Mouse (Mus musculus): ENCODE results near the gene Psap. TPM values are rescaled to one million over a fixed set of nuclear protein-coding genes. Genes with fewer than 3 reads are reported as not detected.

Gene Psap
- total and polyA plus RNA-seq, 3 experiments, result 35.8 to 103 (median 74.8) TPM

DNA sequence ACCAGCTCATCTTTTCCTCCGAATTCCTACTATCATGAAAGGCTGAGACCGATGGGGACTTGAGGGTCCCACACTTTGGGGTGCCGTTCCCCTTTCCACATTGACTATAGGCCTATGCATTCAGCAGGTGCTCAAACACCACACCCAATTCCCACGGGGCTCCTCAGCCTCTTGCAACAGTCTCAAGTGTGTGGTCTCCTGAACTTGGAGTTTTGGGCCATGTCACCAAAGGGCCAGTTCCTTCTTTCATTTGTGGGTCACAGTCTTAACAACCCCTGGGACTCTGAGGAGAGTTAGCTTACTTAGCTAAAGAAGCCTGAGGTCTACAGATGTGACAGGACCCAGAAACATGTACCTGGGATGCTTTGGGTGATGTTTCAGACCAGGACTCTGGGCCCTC lies 38.7 kb downstream of the Psap start:
- DNase-seq (ENCODE audit: low spot score) (no peak), ATAC-seq (ENCODE audit: extremely low read depth, insufficient number of reproducible peaks, low FRiP score, poor library complexity, severe bottlenecking) (no peak)
- H3K4me3 ChIP-seq (ENCODE audit: low read depth, low read length), result no peak overlapping the region
- no peaks in the 10 kb centered on the region for H3K36me3 ChIP-seq (replicated peaks)
- no peaks in the 10 kb centered on the region for H3K27me3 ChIP-seq (ENCODE audit: insufficient read depth, low read length)
- TF ChIP-seq TAL1 (conservative IDR thresholded peaks at IDR 0.05; ENCODE audit: low read depth, low read length), result no peak
- TF ChIP-seq GATA2 (IDR thresholded peaks at IDR 0.05; ENCODE audit: borderline replicate concordance, low read depth, low read length), result no peak
- TF ChIP-seq POLR2AphosphoS5 (IDR thresholded peaks at IDR 0.05; ENCODE audit: insufficient replicate concordance, low read depth, low read length), result no peak
- TF ChIP-seq CTCF (IDR thresholded peaks at IDR 0.05; ENCODE audit: low read depth, low read length), result no peak
- no peak for TF ChIP-seq GATA1 (IDR thresholded peaks at IDR 0.05; ENCODE audit: borderline replicate concordance, low read length)
- no peaks in the 10 kb centered on the region for H3K4me1 ChIP-seq (ENCODE audit: insufficient read depth, low read depth, low read length)
- no peaks in the 10 kb centered on the region for H3K9me3 ChIP-seq (replicated peaks)

- no peaks in the 10 kb centered on the region for H3K9me3 ChIP-seq (replicated peaks)
- H3K36me3 ChIP-seq (replicated peaks), result no peaks in the 10 kb centered on the region
- no peak for TF ChIP-seq GATA2 (IDR thresholded peaks at IDR 0.05; ENCODE audit: borderline replicate concordance, low read depth, low read length)
- TF ChIP-seq GATA1 (IDR thresholded peaks at IDR 0.05; ENCODE audit: borderline replicate concordance, low read length), result no peak
- TF ChIP-seq TAL1 (conservative IDR thresholded peaks at IDR 0.05; ENCODE audit: low read depth, low read length), result no peak
- TF ChIP-seq POLR2AphosphoS5 (IDR thresholded peaks at IDR 0.05; ENCODE audit: insufficient replicate concordance, low read depth, low read length), result no peak
- TF ChIP-seq CTCF (IDR thresholded peaks at IDR 0.05; ENCODE audit: low read depth, low read length), result no peak
- DNase-seq (ENCODE audit: low spot score) (no peak), ATAC-seq (ENCODE audit: extremely low read depth, insufficient number of reproducible peaks, low FRiP score, poor library complexity, severe bottlenecking) (no peak)
- no peak overlapping the region for H3K4me3 ChIP-seq (ENCODE audit: low read depth, low read length)
- H3K27me3 ChIP-seq (ENCODE audit: insufficient read depth, low read length), result no peaks in the 10 kb centered on the region
- peaks cover 18% of the 10 kb centered on the region for H3K4me1 ChIP-seq (ENCODE audit: insufficient read depth, low read depth, low read length)
Observed at GRCm38 (mm10) chr10:60328963-60329650, 51.7 kb downstream of the Psap start.

- DNase-seq (ENCODE audit: low spot score) (no peak), ATAC-seq (ENCODE audit: extremely low read depth, insufficient number of reproducible peaks, low FRiP score, poor library complexity, severe bottlenecking) (no peak)
Observed at GRCm38 (mm10) chr10:60334583-60334982, 57.2 kb downstream of the Psap start.

GRCm38 (mm10) chr10:60335021-60335420 lies 57.6 kb downstream of the Psap start:
- Histone ChIP-seq H3K27me3 (ENCODE audit: insufficient read depth, low read length) (no peaks in the 10 kb centered on the region), H3K4me1 (ENCODE audit: insufficient read depth, low read depth, low read length) (0 out of 2 replicates have a peak, but pooled peaks cover 5% of the 10 kb centered on the region)

More at GRCm38 (mm10) chr10:60334583-60334982, 57.2 kb downstream of the Psap start:
- Histone ChIP-seq H3K4me3 (ENCODE audit: low read depth, low read length) (no peak overlapping the region), H3K27me3 (ENCODE audit: insufficient read depth, low read length) (no peaks in the 10 kb centered on the region), H3K4me1 (ENCODE audit: insufficient read depth, low read depth, low read length) (0 out of 2 replicates have a peak, but pooled peaks cover 5% of the 10 kb centered on the region), H3K9me3 (replicated peaks) (no peaks in the 10 kb centered on the region), H3K36me3 (replicated peaks) (no peaks in the 10 kb centered on the region)
- TF ChIP-seq CTCF (IDR thresholded peaks at IDR 0.05; ENCODE audit: low read depth, low read length) (no peak), GATA2 (IDR thresholded peaks at IDR 0.05; ENCODE audit: borderline replicate concordance, low read depth, low read length) (no peak), TAL1 (conservative IDR thresholded peaks at IDR 0.05; ENCODE audit: low read depth, low read length) (no peak), POLR2AphosphoS5 (IDR thresholded peaks at IDR 0.05; ENCODE audit: insufficient replicate concordance, low read depth, low read length) (no peak), GATA1 (IDR thresholded peaks at IDR 0.05; ENCODE audit: borderline replicate concordance, low read length) (no peak)

DNA sequence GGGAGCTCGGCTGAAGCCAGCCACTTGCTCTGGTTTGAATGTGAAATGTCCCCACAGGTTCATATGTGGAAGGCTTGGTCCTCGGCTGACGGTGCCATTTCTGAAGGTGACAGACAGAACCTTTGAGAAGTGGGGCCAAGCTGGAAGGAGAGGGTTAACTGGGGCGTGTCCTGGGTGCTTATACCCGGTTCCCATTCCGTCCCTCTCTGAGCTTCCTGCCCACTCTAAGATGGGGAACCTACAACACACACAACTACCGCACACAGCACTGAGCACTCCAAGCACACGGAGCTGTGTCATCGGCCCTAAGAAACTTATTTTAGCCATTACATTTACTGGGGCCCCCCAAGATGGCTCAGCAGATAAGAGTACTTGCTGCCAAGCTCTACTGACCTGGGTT lies 64.1 kb downstream of the Psap start:
- no peak for TF ChIP-seq POLR2AphosphoS5 (IDR thresholded peaks at IDR 0.05; ENCODE audit: insufficient replicate concordance, low read depth, low read length)
- TF ChIP-seq TAL1 (conservative IDR thresholded peaks at IDR 0.05; ENCODE audit: low read depth, low read length), result no peak
- TF ChIP-seq CTCF (IDR thresholded peaks at IDR 0.05; ENCODE audit: low read depth, low read length), result no peak
- no peak for TF ChIP-seq GATA1 (IDR thresholded peaks at IDR 0.05; ENCODE audit: borderline replicate concordance, low read length)
- no peak for TF ChIP-seq GATA2 (IDR thresholded peaks at IDR 0.05; ENCODE audit: borderline replicate concordance, low read depth, low read length)
- no peaks in the 10 kb centered on the region for H3K27me3 ChIP-seq (ENCODE audit: insufficient read depth, low read length)

More at GRCm38 (mm10) chr10:60335021-60335420, 57.6 kb downstream of the Psap start:
- TF ChIP-seq POLR2AphosphoS5 (IDR thresholded peaks at IDR 0.05; ENCODE audit: insufficient replicate concordance, low read depth, low read length) (no peak), GATA2 (IDR thresholded peaks at IDR 0.05; ENCODE audit: borderline replicate concordance, low read depth, low read length) (no peak), CTCF (IDR thresholded peaks at IDR 0.05; ENCODE audit: low read depth, low read length) (no peak), GATA1 (IDR thresholded peaks at IDR 0.05; ENCODE audit: borderline replicate concordance, low read length) (no peak), TAL1 (conservative IDR thresholded peaks at IDR 0.05; ENCODE audit: low read depth, low read length) (no peak)
- Histone ChIP-seq H3K4me3 (ENCODE audit: low read depth, low read length) (no peak overlapping the region), H3K9me3 (replicated peaks) (no peaks in the 10 kb centered on the region), H3K36me3 (replicated peaks) (no peaks in the 10 kb centered on the region)
- no peak for ATAC-seq (ENCODE audit: extremely low read depth, insufficient number of reproducible peaks, low FRiP score, poor library complexity, severe bottlenecking)
- no peak for DNase-seq (ENCODE audit: low spot score)

DNA sequence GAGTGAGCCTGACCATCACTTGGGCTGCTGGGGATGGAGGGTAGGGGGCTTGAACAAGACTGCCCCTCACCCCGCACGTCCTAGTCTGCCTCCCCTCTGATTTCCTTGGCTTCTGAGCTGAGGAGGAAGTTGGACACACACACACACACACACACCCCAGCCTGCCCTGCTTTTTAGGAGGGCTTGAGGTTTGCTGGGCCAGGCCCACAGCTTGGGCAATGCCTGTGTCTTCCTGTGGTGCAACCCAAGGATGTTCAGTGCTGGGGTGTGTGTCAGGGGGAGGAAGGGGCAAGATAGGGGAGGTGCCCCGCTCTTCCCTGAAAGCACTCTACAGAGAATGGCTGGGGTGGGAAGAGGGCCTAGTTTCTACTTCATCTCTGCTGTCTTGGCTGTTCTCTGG lies 66.7 kb downstream of the Psap start:
- H3K36me3 ChIP-seq (replicated peaks), result no peaks in the 10 kb centered on the region
- no peak for DNase-seq (ENCODE audit: low spot score)
- no peak for TF ChIP-seq POLR2AphosphoS5 (IDR thresholded peaks at IDR 0.05; ENCODE audit: insufficient replicate concordance, low read depth, low read length)
- no peak for TF ChIP-seq CTCF (IDR thresholded peaks at IDR 0.05; ENCODE audit: low read depth, low read length)
- no peak for TF ChIP-seq GATA2 (IDR thresholded peaks at IDR 0.05; ENCODE audit: borderline replicate concordance, low read depth, low read length)
- TF ChIP-seq TAL1 (conservative IDR thresholded peaks at IDR 0.05; ENCODE audit: low read depth, low read length), result no peak
- TF ChIP-seq GATA1 (IDR thresholded peaks at IDR 0.05; ENCODE audit: borderline replicate concordance, low read length), result no peak
- no peaks in the 10 kb centered on the region for H3K27me3 ChIP-seq (ENCODE audit: insufficient read depth, low read length)
- peaks cover 16% of the 10 kb centered on the region; the same call in 1 of the 2 replicates for H3K4me1 ChIP-seq (ENCODE audit: insufficient read depth, low read depth, low read length)
- H3K4me3 ChIP-seq (ENCODE audit: low read depth, low read length), result no peak overlapping the region
- H3K9me3 ChIP-seq (replicated peaks), result no peaks in the 10 kb centered on the region
- ATAC-seq (ENCODE audit: extremely low read depth, insufficient number of reproducible peaks, low FRiP score, poor library complexity, severe bottlenecking), result no peak

More for the DNA sequence above, 64.1 kb downstream of the Psap start:
- Histone ChIP-seq H3K4me1 (ENCODE audit: insufficient read depth, low read depth, low read length) (no peaks in the 10 kb centered on the region), H3K9me3 (replicated peaks) (no peaks in the 10 kb centered on the region), H3K4me3 (ENCODE audit: low read depth, low read length) (no peak overlapping the region), H3K36me3 (replicated peaks) (no peaks in the 10 kb centered on the region)
- ATAC-seq (ENCODE audit: extremely low read depth, insufficient number of reproducible peaks, low FRiP score, poor library complexity, severe bottlenecking), result no peak
- no peak for DNase-seq (ENCODE audit: low spot score)
